Mouse (Mus musculus) olfactory bulb, adult 2 months (tissue): ENCODE results near the gene Vps37b. TPM values are rescaled to one million over a fixed set of nuclear protein-coding genes. Genes with fewer than 3 reads are reported as not detected.

Experiments used
- H3K27ac ChIP-seq: fragments of 200-500 bp; 2 replicates; pipeline ENCODE4 v1.5.1; 2012; ENCODE audit warnings: low read depth, low read length; ENCODE audit not compliant: insufficient read depth
- H3K4me1 ChIP-seq: fragments of 200-500 bp; 2 replicates; pipeline ENCODE4 v1.6.1; 2012; ENCODE audit warnings: low read length; ENCODE audit not compliant: control insufficient read depth, insufficient read depth
- H3K4me3 ChIP-seq: fragments of 200-500 bp; 2 replicates; pipeline ENCODE4 v1.5.1; 2012; ENCODE audit warnings: mild to moderate bottlenecking, low read depth, low read length, moderate library complexity; ENCODE audit not compliant: insufficient read depth
- CTCF ChIP-seq: fragments of 200-500 bp; IDR thresholded peaks from 2 replicates; pipeline ENCODE4 v1.5.1; 2012; ENCODE audit warnings: low read depth, mild to moderate bottlenecking, low read length, moderate library complexity; ENCODE audit not compliant: insufficient read depth
- POLR2A ChIP-seq: fragments of 200-500 bp; IDR thresholded peaks from 2 replicates; pipeline ENCODE4 v1.6.1; 2012; ENCODE audit warnings: mild to moderate bottlenecking, low read depth, low read length, moderate library complexity; ENCODE audit not compliant: insufficient read depth
- WGBS: fragments of 180-500 bp; shearing (Covaris S2); methylation state at CpG from one replicate; pipeline ENCODE4 v1.1.7; 2018; 5-methylcytosine and 5-hydroxymethylcytosine counted together
- polyA plus RNA-seq: library from polyadenylated mRNA; stranded (reverse); fragments of >200 nt; gene quantifications from 2 replicates; pipeline ENCODE4 v1.2.4, GENCODE M21; 2012; ENCODE audit warnings: low replicate concordance; ENCODE audit not compliant: missing spikeins, insufficient read depth, insufficient read length

The Vps37b gene
- polyA plus RNA-seq, 1 experiment: not detected

GRCm38 (mm10) chr5:124036341-124036740 is 4.3 kb upstream of the Vps37b start:
- WGBS: 72% methylated on average over 6 of the region's 6 CpGs
- no peak for TF ChIP-seq POLR2A
- Histone ChIP-seq H3K4me3 (no peak overlapping the region), H3K4me1 (peaks cover 3% of the 10 kb centered on the region), H3K27ac (no peak overlapping the region)

DNA sequence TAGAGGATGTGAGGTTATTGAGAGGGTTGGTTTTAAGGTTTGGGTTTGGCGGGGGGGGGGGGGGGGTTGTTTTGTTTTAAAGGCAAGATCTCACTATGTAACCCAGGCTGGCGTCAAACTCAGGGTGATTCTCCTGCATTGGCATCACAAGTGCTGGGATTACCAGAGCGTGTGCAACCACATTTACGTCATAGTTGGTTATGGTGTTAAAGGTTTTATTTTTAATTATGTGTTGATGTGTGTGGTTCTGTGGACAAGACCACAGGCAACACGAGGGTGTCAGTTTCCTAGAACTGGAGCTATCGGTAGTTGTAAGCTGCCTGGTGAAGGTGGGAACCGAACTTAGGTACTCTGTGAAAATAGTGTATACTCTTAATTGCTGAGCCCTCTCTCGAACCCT is 3.7 kb upstream of the Vps37b start:
- TF ChIP-seq CTCF (no peak), POLR2A (no peak)
- 76% methylated on average over 8 of the region's 8 CpGs for WGBS
- Histone ChIP-seq H3K27ac (no peak overlapping the region), H3K4me3 (no peak overlapping the region), H3K4me1 (no peaks in the 10 kb centered on the region; the same call in none of the 2 replicates)

GRCm38 (mm10) chr5:124035406-124035805 is 3.3 kb upstream of the Vps37b start:
- no peak overlapping the region for H3K4me3 ChIP-seq
- H3K27ac ChIP-seq: no peak overlapping the region
- TF ChIP-seq POLR2A (no peak), CTCF (no peak)
- no peaks in the 10 kb centered on the region; the same call in none of the 2 replicates for H3K4me1 ChIP-seq
- WGBS: 88% methylated on average over 9 of the region's 9 CpGs

- Histone ChIP-seq H3K27ac (no peak overlapping the region), H3K4me1 (peaks cover 2% of the 10 kb centered on the region), H3K4me3 (no peak overlapping the region)
- WGBS: 70% methylated on average over 11 of the region's 11 CpGs
- TF ChIP-seq POLR2A (no peak), CTCF (no peak)
These were observed 2.4 kb upstream of the Vps37b start for GRCm38 (mm10) chr5:124034471-124034870.

- under 1% methylated on average over 26 of the region's 26 CpGs for WGBS
- Histone ChIP-seq H3K4me1 (peaks cover 28% of the 10 kb centered on the region), H3K27ac (peak overlapping the region; percentile 82), H3K4me3 (peak overlapping the region; percentile 97)
- TF ChIP-seq POLR2A (no peak), CTCF (no peak)
These were observed 758 bp downstream of the Vps37b start for GRCm38 (mm10) chr5:124031068-124031955.

- H3K27ac ChIP-seq: peak overlapping the region; percentile 82
- 6% methylated on average over 12 of the region's 12 CpGs for WGBS
These were observed 1.5 kb downstream of the Vps37b start for GRCm38 (mm10) chr5:124030386-124031067.

GRCm38 (mm10) chr5:124029220-124030035 is 2.6 kb downstream of the Vps37b start:
- peak overlapping the region; percentile 11 for H3K4me3 ChIP-seq
- no peak for TF ChIP-seq CTCF
- TF ChIP-seq POLR2A: no peak
- WGBS: 26% methylated on average over 19 of the region's 19 CpGs
- peaks cover 45% of the 10 kb centered on the region for H3K4me1 ChIP-seq
- peak overlapping the region; percentile 21; the same call in 1 of the 2 replicates for H3K27ac ChIP-seq

More at GRCm38 (mm10) chr5:124030386-124031067, 1.5 kb downstream of the Vps37b start:
- TF ChIP-seq POLR2A (no peak), CTCF (no peak)
- H3K4me3 ChIP-seq: peak overlapping the region; percentile 97
- H3K4me1 ChIP-seq: peaks cover 35% of the 10 kb centered on the region

DNA sequence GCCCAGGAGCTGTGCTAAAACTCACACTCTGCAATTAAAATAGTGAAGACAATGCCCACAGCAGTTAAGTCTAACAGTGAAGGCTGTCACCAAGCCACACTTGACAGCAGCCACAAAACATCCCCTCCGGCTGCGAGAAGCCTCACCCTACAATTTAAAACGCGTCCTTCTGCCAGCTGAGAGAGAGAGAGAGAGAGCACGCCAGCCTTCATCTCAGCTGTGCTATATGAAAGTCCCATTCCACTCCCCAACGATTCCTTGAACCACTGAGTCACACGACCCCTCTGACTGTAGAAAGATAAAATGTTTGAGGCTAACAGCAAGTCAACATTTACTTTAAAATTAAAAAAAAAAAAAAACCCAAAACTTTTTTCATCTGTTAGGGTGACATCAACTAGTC is 3.4 kb downstream of the Vps37b start:
- WGBS: 21% methylated on average over 7 of the region's 7 CpGs
- TF ChIP-seq CTCF (no peak), POLR2A (no peak)
- H3K4me1 ChIP-seq: peaks cover 47% of the 10 kb centered on the region
- H3K4me3 ChIP-seq: no peak overlapping the region
- 0 out of 2 replicates have a peak overlapping the region, but pooled peaks have one; percentile 2 for H3K27ac ChIP-seq
